Mouse (Mus musculus) bone marrow macrophage, adult 2 months (primary cell): ENCODE measurements at regions not wholly inside any gene's neighbourhood (a gene's known extent, or its start where the extent isn't known, plus 50 kb on each side); places are given as distances from the start of the nearest gene placed in this dataset.

Source experiments
- CTCF ChIP-seq: IDR thresholded peaks from 2 replicates; pipeline ENCODE4 v1.5.1; 2012; ENCODE audit warnings: low read depth, mild to moderate bottlenecking, low read length, moderate library complexity
- POLR2A ChIP-seq: IDR thresholded peaks from 2 replicates; pipeline ENCODE4 v1.6.1; 2012; ENCODE audit warnings: mild to moderate bottlenecking, low read depth, low read length, borderline replicate concordance

DNA sequence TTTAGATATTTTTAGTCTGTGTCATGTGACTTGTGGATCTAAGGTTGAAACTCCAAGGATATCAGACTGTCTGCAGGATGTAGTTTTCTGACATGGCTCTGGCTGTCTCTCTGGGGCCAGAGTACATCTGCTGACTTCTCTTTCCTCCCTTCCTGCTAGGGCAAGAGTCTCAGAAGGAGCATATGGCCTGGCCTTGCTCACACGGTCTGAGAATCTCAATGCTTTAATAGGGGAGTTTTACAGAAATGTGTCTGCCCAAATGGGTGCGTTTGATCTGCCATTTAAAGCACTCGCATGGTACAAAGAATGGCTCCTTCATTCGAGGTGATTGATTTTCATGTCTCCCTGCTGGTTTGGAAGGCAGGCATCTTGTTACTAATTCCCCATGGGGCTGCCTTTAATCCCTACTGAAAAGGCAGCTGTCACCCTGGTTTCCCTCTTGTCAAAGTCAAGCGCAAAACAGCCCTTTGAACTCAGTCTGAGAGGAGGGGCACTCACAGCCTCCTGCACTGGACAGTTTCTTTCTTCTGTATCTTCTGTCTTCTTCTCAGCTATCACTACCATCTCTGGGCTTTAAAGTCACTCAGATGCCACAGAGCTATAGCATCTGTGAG, 199.7 kb upstream of the Eef2kmt start:
- TF ChIP-seq CTCF (no peak), POLR2A (no peak)
